Mouse (Mus musculus) erythroblast, adult 5-6 weeks (primary cell): ENCODE results near the gene Plpp3. TPM values are rescaled to one million over a fixed set of nuclear protein-coding genes. Genes with fewer than 3 reads are reported as not detected.

ENCODE experiments used
- ATAC-seq: replicated peaks from 2 replicates; pipeline ENCODE4 v1.8.0; 2016; ENCODE audit warnings: moderate number of reproducible peaks, mild to moderate bottlenecking, moderate TSS enrichment, inconsistent platforms; ENCODE audit not compliant: poor library complexity, low FRiP score, severe bottlenecking
- total RNA-seq, 2 experiments: library from RNA; stranded (forward) in 1 of 2; stranded (reverse) in 1 of 2; fragments of 150-400 nt in 1 of 2; fragments of 200-764, 138-1000 nt in 1 of 2; gene quantifications; 2 replicates each; pipeline versions ENCODE4 v1.2.3 to v1.2.4; 2015 to 2017; ENCODE audit warnings: low replicate concordance in 2 of 2

Gene Plpp3
- total RNA-seq, 2 experiments from 2014 or later, result 0.09 to 0.58 TPM

GRCm38 (mm10) chr4:105276062-105276795 lies 119.1 kb downstream of the Plpp3 start:
- no peak for ATAC-seq

GRCm38 (mm10) chr4:105278161-105278560 lies 121.0 kb downstream of the Plpp3 start:
- ATAC-seq, result no peak

DNA sequence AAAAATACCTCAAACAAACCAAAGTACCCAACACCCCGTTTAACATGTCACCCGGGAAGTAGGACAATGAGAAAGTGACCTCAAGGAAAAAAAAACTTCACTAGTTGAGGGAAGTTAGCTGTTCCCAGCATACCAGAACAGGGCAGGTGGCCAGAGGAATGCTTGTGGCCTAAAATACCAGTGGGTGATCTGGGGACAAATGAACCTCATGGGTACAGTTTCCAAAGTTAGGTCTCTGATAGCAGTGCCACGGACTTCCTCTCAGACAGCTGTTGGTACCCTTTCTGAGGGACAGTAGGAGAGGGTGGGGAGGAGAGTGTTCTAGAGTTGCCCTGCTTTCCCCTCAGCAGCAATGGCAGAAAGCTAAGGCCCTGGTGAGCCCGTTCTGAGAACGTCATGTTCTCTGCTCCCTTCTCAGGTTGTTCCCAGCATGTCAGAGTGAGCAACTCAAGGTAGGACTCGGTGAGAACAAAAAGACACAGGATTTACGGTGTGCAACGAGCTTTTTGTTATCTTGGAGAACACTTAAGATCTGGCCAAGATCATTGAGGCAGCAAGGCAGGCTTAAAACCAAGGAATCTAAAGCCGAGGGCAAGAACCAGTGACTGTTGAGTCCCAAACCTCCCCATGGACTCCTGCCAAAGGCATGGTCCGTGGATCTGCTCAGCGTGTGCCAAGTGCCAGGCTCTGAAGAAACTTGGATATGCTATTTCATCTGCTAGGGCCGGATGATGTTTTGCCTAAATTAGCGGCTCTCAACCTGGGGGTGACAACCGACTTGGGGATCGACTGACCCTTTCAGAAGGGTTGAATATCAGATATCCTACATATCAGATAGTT lies 121.6 kb downstream of the Plpp3 start:
- ATAC-seq, result no peak

DNA sequence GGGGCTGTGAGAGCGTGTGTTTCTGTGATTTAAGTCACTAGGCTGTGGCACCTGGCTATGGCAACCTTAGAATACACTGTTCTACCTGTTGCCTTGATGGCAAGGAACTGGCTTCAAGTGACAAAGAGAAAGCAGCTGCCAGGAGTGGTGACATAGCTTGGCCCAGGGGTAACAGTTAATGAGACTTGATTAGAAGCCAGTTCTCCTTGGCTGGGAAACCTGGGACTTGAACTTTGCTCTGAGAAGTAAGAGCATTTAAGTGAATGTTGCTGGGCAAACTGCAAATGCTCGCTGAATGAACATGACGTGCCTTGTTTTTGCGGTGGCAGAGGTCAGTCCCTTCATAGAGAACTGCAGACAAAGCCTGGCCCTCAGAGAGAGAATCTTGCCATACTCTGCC lies 122.7 kb downstream of the Plpp3 start:
- no peak for ATAC-seq

- no peak for ATAC-seq
Measured at GRCm38 (mm10) chr4:105281751-105282231, 124.6 kb downstream of the Plpp3 start.

Other genes with a start within 250 kb of the Plpp3 start
- not detected in 2 replicates for gene Fyb2, start 243.9 kb upstream of the Plpp3 start, total RNA-seq (2015; ENCODE audit: low replicate concordance)
- gene Fyb2, start 243.9 kb upstream of the Plpp3 start, total RNA-seq (2017; ENCODE audit: low replicate concordance), result not detected in 2 replicates
- gene Prkaa2, start 47.5 kb upstream of the Plpp3 start, total RNA-seq (2015; ENCODE audit: low replicate concordance), result 0.21 TPM in 1 of 2 replicates, not detected in the other
- 0.09 TPM in 1 of 2 replicates, not detected in the other for gene Prkaa2, start 47.5 kb upstream of the Plpp3 start, total RNA-seq (2017; ENCODE audit: low replicate concordance)